Mouse (Mus musculus) liver, embryonic 12.5 days (tissue): Measurements from ENCODE around the gene Anapc15-ps. TPM values are rescaled to one million over a fixed set of nuclear protein-coding genes. Genes with fewer than 3 reads are reported as not detected.

Experiments
- ATAC-seq: fragments of 200-750 bp; cut with Nextera tagmentation; 2 replicates; pipeline ENCODE4 v1.8.0; 2017; ENCODE audit warnings: moderate number of reproducible peaks, mild to moderate bottlenecking, moderate library complexity
- H3K27ac ChIP-seq: fragments of 300-500 bp; sonication (generic); 2 replicates; pipeline ENCODE4 v1.5.1; 2016; ENCODE audit warnings: mild to moderate bottlenecking
- H3K27me3 ChIP-seq: fragments of 300-500 bp; sonication (generic); replicated peaks from 2 replicates; pipeline ENCODE4 v1.6.1; 2016; ENCODE audit warnings: mild to moderate bottlenecking, moderate library complexity
- H3K36me3 ChIP-seq: fragments of 300-500 bp; sonication (generic); 2 replicates; pipeline ENCODE4 v1.6.1; 2016; ENCODE audit warnings: mild to moderate bottlenecking, moderate library complexity
- H3K4me1 ChIP-seq: fragments of 300-500 bp; sonication (generic); 2 replicates; pipeline ENCODE4 v1.6.1; 2016
- H3K4me2 ChIP-seq: fragments of 300-500 bp; sonication (generic); 2 replicates; pipeline ENCODE4 v1.6.1; 2016; ENCODE audit warnings: mild to moderate bottlenecking, moderate library complexity
- H3K4me3 ChIP-seq: fragments of 300-500 bp; sonication (generic); 2 replicates; pipeline ENCODE4 v1.5.1; 2016; ENCODE audit warnings: mild to moderate bottlenecking, moderate library complexity
- H3K9ac ChIP-seq: fragments of 300-500 bp; sonication (generic); 2 replicates; pipeline ENCODE4 v1.6.1; 2016; ENCODE audit warnings: mild to moderate bottlenecking, moderate library complexity
- H3K9me3 ChIP-seq: fragments of 300-500 bp; sonication (generic); replicated peaks from 2 replicates; pipeline ENCODE4 v1.6.1; 2016; ENCODE audit warnings: mild to moderate bottlenecking, moderate library complexity
- WGBS: fragments of 180-500 bp; shearing (Covaris S2); methylation state at CpG from one replicate; pipeline ENCODE4 v1.1.7; 2016; ENCODE audit not compliant: insufficient replicate concordance; 5-methylcytosine and 5-hydroxymethylcytosine counted together
- polyA plus RNA-seq: library from polyadenylated mRNA; unstranded; fragments of >200 nt; fragmentation: Nextera tagmentation; extraction: Ambion mirVana; gene quantifications from 2 replicates; pipeline ENCODE4 v1.2.1, GENCODE M21; 2016

Anapc15-ps gene
- polyA plus RNA-seq, 1 experiment from 2014 or later, result not detected

- 70% methylated on average over 21 of the region's 21 CpGs for WGBS
- Histone ChIP-seq H3K4me1 (peaks cover 7% of the 10 kb centered on the region; the same call in 1 of the 2 replicates), H3K36me3 (no peaks in the 10 kb centered on the region), H3K27me3 (no peaks in the 10 kb centered on the region), H3K27ac (no peak overlapping the region), H3K9ac (no peak overlapping the region), H3K9me3 (no peaks in the 10 kb centered on the region), H3K4me2 (no peak overlapping the region), H3K4me3 (no peak overlapping the region)
- no peak for ATAC-seq
Observed at GRCm38 (mm10) chr10:95687558-95688141, 14.4 kb upstream of the Anapc15-ps start.

GRCm38 (mm10) chr10:95686041-95686440 lies 12.8 kb upstream of the Anapc15-ps start:
- no peaks in the 10 kb centered on the region for H3K27me3 ChIP-seq
- no peak for ATAC-seq
- no peak overlapping the region for H3K9ac ChIP-seq
- WGBS, result 71% methylated on average over 4 of the region's 4 CpGs
- no peaks in the 10 kb centered on the region for H3K36me3 ChIP-seq
- no peak overlapping the region for H3K4me2 ChIP-seq
- peaks cover 12% of the 10 kb centered on the region; the same call in 1 of the 2 replicates for H3K4me1 ChIP-seq
- no peak overlapping the region for H3K4me3 ChIP-seq
- H3K27ac ChIP-seq, result no peak overlapping the region
- no peaks in the 10 kb centered on the region for H3K9me3 ChIP-seq

- Histone ChIP-seq H3K4me2 (no peak overlapping the region), H3K4me3 (no peak overlapping the region), H3K9me3 (no peaks in the 10 kb centered on the region), H3K36me3 (no peaks in the 10 kb centered on the region), H3K27me3 (peaks cover 7% of the 10 kb centered on the region; the same call in 1 of the 2 replicates), H3K9ac (no peak overlapping the region), H3K27ac (no peak overlapping the region), H3K4me1 (peaks cover 20% of the 10 kb centered on the region; the same call in 1 of the 2 replicates)
- ATAC-seq, result no peak
- 40% methylated on average over 15 of the region's 15 CpGs for WGBS
Observed at GRCm38 (mm10) chr10:95684782-95685555, 11.7 kb upstream of the Anapc15-ps start.

- Histone ChIP-seq H3K27ac (no peak overlapping the region), H3K9ac (no peak overlapping the region), H3K36me3 (no peaks in the 10 kb centered on the region), H3K9me3 (no peaks in the 10 kb centered on the region), H3K4me2 (no peak overlapping the region), H3K27me3 (peaks cover 12% of the 10 kb centered on the region; the same call in 1 of the 2 replicates), H3K4me3 (no peak overlapping the region), H3K4me1 (peaks cover 16% of the 10 kb centered on the region; the same call in 1 of the 2 replicates)
- ATAC-seq, result no peak
- 66% methylated on average over 4 of the region's 4 CpGs for WGBS
Observed at GRCm38 (mm10) chr10:95684250-95684649, 11.0 kb upstream of the Anapc15-ps start.

DNA sequence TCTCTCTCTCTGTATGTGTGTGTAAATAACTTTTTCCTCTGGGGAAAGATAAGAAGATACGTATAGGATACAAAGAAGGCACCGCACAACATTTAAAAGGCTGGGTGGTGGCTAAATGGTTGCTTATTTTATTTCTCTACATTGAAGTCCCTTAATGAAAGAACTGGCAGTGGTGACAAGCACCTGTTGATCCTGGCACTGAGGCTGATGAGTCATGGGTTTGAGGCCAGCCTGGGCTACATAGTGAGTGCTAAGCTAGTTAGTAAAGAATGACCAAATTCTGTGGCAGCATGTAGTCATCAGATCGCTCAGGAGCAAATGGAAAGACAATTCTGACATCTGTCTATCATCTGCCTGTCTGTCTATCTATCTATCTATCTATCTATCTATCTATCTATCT lies 10.5 kb upstream of the Anapc15-ps start:
- Histone ChIP-seq H3K27ac (no peak overlapping the region), H3K4me1 (peaks cover 20% of the 10 kb centered on the region; the same call in 1 of the 2 replicates), H3K9ac (no peak overlapping the region), H3K9me3 (no peaks in the 10 kb centered on the region), H3K36me3 (no peaks in the 10 kb centered on the region), H3K4me2 (no peak overlapping the region), H3K4me3 (no peak overlapping the region), H3K27me3 (peaks cover 17% of the 10 kb centered on the region; the same call in 1 of the 2 replicates)
- WGBS, result 88% methylated on average over 3 of the region's 3 CpGs
- no peak for ATAC-seq

GRCm38 (mm10) chr10:95682964-95683363 lies 9.7 kb upstream of the Anapc15-ps start:
- 51% methylated on average over 10 of the region's 10 CpGs for WGBS
- no peaks in the 10 kb centered on the region for H3K36me3 ChIP-seq
- H3K4me1 ChIP-seq, result peaks cover 26% of the 10 kb centered on the region
- no peaks in the 10 kb centered on the region for H3K9me3 ChIP-seq
- H3K27ac ChIP-seq, result no peak overlapping the region
- H3K4me3 ChIP-seq, result no peak overlapping the region
- H3K9ac ChIP-seq, result no peak overlapping the region
- no peak overlapping the region for H3K4me2 ChIP-seq
- ATAC-seq, result no peak
- peaks cover 25% of the 10 kb centered on the region; the same call in 1 of the 2 replicates for H3K27me3 ChIP-seq

- Histone ChIP-seq H3K27me3 (peaks cover 27% of the 10 kb centered on the region; the same call in 1 of the 2 replicates), H3K4me2 (no peak overlapping the region), H3K36me3 (no peaks in the 10 kb centered on the region), H3K9ac (no peak overlapping the region), H3K4me3 (no peak overlapping the region), H3K9me3 (no peaks in the 10 kb centered on the region), H3K4me1 (peaks cover 34% of the 10 kb centered on the region), H3K27ac (no peak overlapping the region)
- no peak for ATAC-seq
- WGBS, result 57% methylated on average over 9 of the region's 9 CpGs
Observed at GRCm38 (mm10) chr10:95682091-95682740, 9.0 kb upstream of the Anapc15-ps start.

GRCm38 (mm10) chr10:95681481-95681880 lies 8.2 kb upstream of the Anapc15-ps start:
- peak overlapping the region; percentile 57; the same call in 1 of the 2 replicates for H3K4me2 ChIP-seq
- no peak overlapping the region for H3K27ac ChIP-seq
- WGBS, result 70% methylated on average over 4 of the region's 4 CpGs
- H3K9ac ChIP-seq, result no peak overlapping the region
- peaks cover 27% of the 10 kb centered on the region; the same call in 1 of the 2 replicates for H3K27me3 ChIP-seq
- no peak for ATAC-seq
- H3K4me1 ChIP-seq, result peaks cover 41% of the 10 kb centered on the region
- no peaks in the 10 kb centered on the region for H3K36me3 ChIP-seq
- no peak overlapping the region for H3K4me3 ChIP-seq
- no peaks in the 10 kb centered on the region for H3K9me3 ChIP-seq

GRCm38 (mm10) chr10:95681058-95681440 lies 7.8 kb upstream of the Anapc15-ps start:
- ATAC-seq, result peak; percentile 66
- Histone ChIP-seq H3K4me2 (peak overlapping the region; percentile 57), H3K4me1 (peaks cover 46% of the 10 kb centered on the region), H3K4me3 (peak overlapping the region; percentile 30), H3K9ac (peak overlapping the region; percentile 42; the same call in 1 of the 2 replicates), H3K36me3 (no peaks in the 10 kb centered on the region), H3K9me3 (no peaks in the 10 kb centered on the region), H3K27ac (peak overlapping the region; percentile 62; the same call in 1 of the 2 replicates), H3K27me3 (peaks cover 27% of the 10 kb centered on the region; the same call in 1 of the 2 replicates)
- 40% methylated on average over 7 of the region's 7 CpGs for WGBS

- H3K4me3 ChIP-seq, result peak overlapping the region; percentile 30
- peak overlapping the region; percentile 62 for H3K27ac ChIP-seq
- peaks cover 27% of the 10 kb centered on the region; the same call in 1 of the 2 replicates for H3K27me3 ChIP-seq
- peak overlapping the region; percentile 57 for H3K4me2 ChIP-seq
- no peaks in the 10 kb centered on the region for H3K9me3 ChIP-seq
- peaks cover 46% of the 10 kb centered on the region for H3K4me1 ChIP-seq
- ATAC-seq, result no peak
- H3K36me3 ChIP-seq, result no peaks in the 10 kb centered on the region
- H3K9ac ChIP-seq, result peak overlapping the region; percentile 42; the same call in 1 of the 2 replicates
- WGBS, result 53% methylated on average over 28 of the region's 28 CpGs
Observed at GRCm38 (mm10) chr10:95680153-95681057, 7.2 kb upstream of the Anapc15-ps start.

- H3K4me2 ChIP-seq, result no peak overlapping the region
- H3K9me3 ChIP-seq, result no peaks in the 10 kb centered on the region
- WGBS, result 68% methylated on average over 5 of the region's 5 CpGs
- no peak overlapping the region for H3K27ac ChIP-seq
- peaks cover 46% of the 10 kb centered on the region for H3K4me1 ChIP-seq
- no peak for ATAC-seq
- no peak overlapping the region for H3K9ac ChIP-seq
- H3K27me3 ChIP-seq, result peaks cover 27% of the 10 kb centered on the region; the same call in 1 of the 2 replicates
- H3K4me3 ChIP-seq, result no peak overlapping the region
- no peaks in the 10 kb centered on the region for H3K36me3 ChIP-seq
Observed at GRCm38 (mm10) chr10:95679131-95679530, 5.9 kb upstream of the Anapc15-ps start.
